Mouse (Mus musculus): ENCODE results near the gene Cdh18.

DNA sequence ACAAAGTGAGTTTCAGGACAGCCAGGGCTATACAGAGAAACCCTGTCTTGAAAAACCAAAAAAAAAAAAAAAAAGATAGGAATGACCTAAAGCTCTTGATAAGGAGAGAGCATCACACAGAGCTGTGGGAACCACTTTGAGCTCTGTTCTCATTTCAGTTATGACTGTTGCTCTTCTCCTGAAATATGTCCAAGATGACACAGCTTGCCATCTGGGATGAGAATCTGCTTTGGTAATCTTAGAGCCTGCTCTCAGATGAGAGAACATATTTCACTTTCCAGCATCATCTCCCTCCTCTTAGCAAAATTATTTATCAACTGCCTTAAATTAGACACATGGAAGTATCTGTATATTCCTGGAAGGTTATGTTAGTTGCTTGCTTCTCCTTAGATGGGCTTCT is 365.6 kb downstream of the Cdh18 start:
- TF ChIP-seq CTCF (IDR thresholded peaks at IDR 0.05; ENCODE audit: low read depth): no peak
- TF ChIP-seq EP300 (IDR thresholded peaks at IDR 0.05; ENCODE audit: low read depth): no peak
